Mouse (Mus musculus): ENCODE data around the gene Gm5797.
"Not testable (repeated sequence)": the region's sequence is repeated elsewhere in the genome, so short reads cannot be mapped to it uniquely, and the experiment has no call there.

DNA sequence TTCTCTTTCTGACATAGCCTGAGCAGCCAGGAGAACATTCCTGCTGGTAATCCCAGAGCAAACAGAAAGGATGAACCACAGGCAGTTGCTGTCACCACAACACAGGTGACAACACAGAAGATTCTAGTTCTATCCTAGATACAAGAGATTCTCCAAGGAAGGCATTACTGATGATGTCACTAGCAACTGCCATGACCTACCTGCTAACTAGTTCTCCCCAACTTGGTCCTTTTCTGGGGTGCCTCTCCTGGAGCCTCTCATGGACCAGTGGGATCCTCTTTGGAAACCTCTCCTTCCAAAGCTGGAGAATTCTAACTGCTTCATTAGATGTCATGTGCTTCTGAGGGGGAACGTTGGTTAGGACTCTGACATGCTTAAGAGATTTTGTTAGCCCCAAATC lies at the start of gene Gm5797:
- TF ChIP-seq CTCF (IDR thresholded peaks at IDR 0.05; ENCODE audit: low read depth, low read length); EP300 (IDR thresholded peaks at IDR 0.05; ENCODE audit: insufficient read depth, low read depth, low read length); POLR2A (IDR thresholded peaks at IDR 0.05; ENCODE audit: insufficient read depth, low read length): not testable (repeated sequence)

All from ES-Bruce4 (cell line).